Mouse (Mus musculus) liver, embryonic 14.5 days (tissue): ENCODE data around the gene Pxylp1. TPM values are rescaled to one million over a fixed set of nuclear protein-coding genes. Genes with fewer than 3 reads are reported as not detected.
A peak's percentile ranks its signal among the peaks of the same experiment; 100 is the strongest.

Experiments used
- ATAC-seq: fragments of 200-750 bp; cut with Nextera tagmentation; 2 replicates; pipeline ENCODE4 v1.8.0; 2017; ENCODE audit warnings: moderate number of reproducible peaks, mild to moderate bottlenecking, moderate library complexity; ENCODE audit not compliant: insufficient read depth
- DNase-seq, 3 experiments: peaks; one replicate each; pipeline ENCODE4 v3.0.0-alpha.2; 2012 to 2013; ENCODE audit warnings: low read depth in 3 of 3, low spot score in 3 of 3
- H3K27ac ChIP-seq: fragments of 300-500 bp; sonication (generic); 2 replicates; pipeline ENCODE4 v1.5.1; 2014; ENCODE audit warnings: moderate library complexity, mild to moderate bottlenecking, control low read depth, inconsistent platforms
- H3K27me3 ChIP-seq: fragments of 300-500 bp; sonication (generic); 2 replicates; pipeline ENCODE4 v1.6.1; 2014; ENCODE audit warnings: mild to moderate bottlenecking, low read length, moderate library complexity; ENCODE audit not compliant: control insufficient read depth, insufficient read depth
- H3K36me3 ChIP-seq: fragments of 300-500 bp; sonication (generic); replicated peaks from 2 replicates; pipeline ENCODE4 v1.6.1; 2014; ENCODE audit warnings: low read depth; ENCODE audit not compliant: control insufficient read depth, insufficient read depth
- H3K4me1 ChIP-seq, 2 experiments: fragments of 200-500 bp in 1 of 2; fragments of 300-500 bp in 1 of 2; sonication (generic) in 1 of 2; replicated peaks; 2 replicates each; pipeline ENCODE4 v1.6.1; 2012 to 2014; ENCODE audit warnings: antibody characterized with exemption in 1 of 2, inconsistent platforms in 1 of 2, low read length in 1 of 2; ENCODE audit not compliant: control insufficient read depth in 2 of 2, insufficient read depth in 2 of 2
- H3K4me2 ChIP-seq: fragments of 300-500 bp; sonication (generic); 2 replicates; pipeline ENCODE4 v1.6.1; 2014; ENCODE audit warnings: low read depth, mild to moderate bottlenecking, control low read depth, moderate library complexity
- H3K4me3 ChIP-seq, 2 experiments: fragments of 200-500 bp in 1 of 2; fragments of 300-500 bp in 1 of 2; sonication (generic) in 1 of 2; 2 replicates each; pipeline ENCODE4 v1.5.1; 2012 to 2014; ENCODE audit warnings: low read depth in 2 of 2, low read length in 2 of 2, mild to moderate bottlenecking in 2 of 2, control low read depth in 1 of 2, inconsistent platforms in 1 of 2, moderate library complexity in 1 of 2; ENCODE audit not compliant: insufficient read depth in 1 of 2
- H3K9ac ChIP-seq: fragments of 300-500 bp; sonication (generic); replicated peaks from 2 replicates; pipeline ENCODE4 v1.6.1; 2014; ENCODE audit warnings: mild to moderate bottlenecking, control low read depth, moderate library complexity
- H3K9me3 ChIP-seq: fragments of 300-500 bp; sonication (generic); 2 replicates; pipeline ENCODE4 v1.6.1; 2016; ENCODE audit warnings: low read length, mixed read lengths; ENCODE audit not compliant: control insufficient read depth
- CTCF ChIP-seq: IDR thresholded peaks from 2 replicates; pipeline ENCODE4 v1.5.1; 2016; ENCODE audit warnings: antibody characterized with exemption, low read depth, control low read depth
- EP300 ChIP-seq: IDR thresholded peaks from 2 replicates; pipeline ENCODE4 v1.6.1; 2016; ENCODE audit warnings: antibody characterized with exemption, low read depth
- WGBS: fragments of 180-500 bp; shearing (Covaris S2); extraction: QIAGEN DNeasy Blood & Tissue Kit; methylation state at CpG from one replicate; pipeline ENCODE4 v1.1.7; 2014; ENCODE audit not compliant: insufficient replicate concordance; 5-methylcytosine and 5-hydroxymethylcytosine counted together
- polyA plus RNA-seq, 2 experiments: library from polyadenylated mRNA; depleted of rRNA in 1 of 2; stranded (reverse) in 1 of 2; unstranded in 1 of 2; fragments of >200 nt; fragmentation: Nextera tagmentation in 1 of 2; extraction: Ambion mirVana in 1 of 2; gene quantifications; 2 replicates each; pipeline versions ENCODE4 v1.2.1 to v1.2.3; 2012 to 2014

The Pxylp1 gene
- polyA plus RNA-seq, 2 experiments: 1.3 to 3.5 TPM

GRCm38 (mm10) chr9:96899717-96900116, 7.2 kb upstream of the Pxylp1 start:
- Histone ChIP-seq H3K4me1 (no peaks in the 10 kb centered on the region), H3K4me2 (no peak overlapping the region), H3K27ac (no peak overlapping the region), H3K4me3 (no peak overlapping the region), H3K9me3 (no peaks in the 10 kb centered on the region), H3K27me3 (no peaks in the 10 kb centered on the region), H3K36me3 (no peaks in the 10 kb centered on the region), H3K9ac (no peak overlapping the region)
- no peak for TF ChIP-seq CTCF
- no peak for TF ChIP-seq EP300
- ATAC-seq (no peak), DNase-seq (peak in 1 of 3 experiments; percentile 23)
- 25% methylated on average over 5 of the region's 5 CpGs for WGBS

- no peak for ATAC-seq
- H3K9me3 ChIP-seq: no peaks in the 10 kb centered on the region
- TF ChIP-seq CTCF: no peak
- no peak overlapping the region for H3K4me3 ChIP-seq
- H3K4me1 ChIP-seq: no peaks in the 10 kb centered on the region
- no peak for DNase-seq
- H3K4me2 ChIP-seq: no peak overlapping the region
- no peak overlapping the region for H3K27ac ChIP-seq
- H3K27me3 ChIP-seq: no peaks in the 10 kb centered on the region
- H3K9ac ChIP-seq: no peak overlapping the region
- H3K36me3 ChIP-seq: no peaks in the 10 kb centered on the region
These were observed 6.5 kb upstream of the Pxylp1 start for GRCm38 (mm10) chr9:96899004-96899403.

GRCm38 (mm10) chr9:96896690-96897089, 4.2 kb upstream of the Pxylp1 start:
- WGBS: 48% methylated on average over 1 of the region's 1 CpGs
- DNase-seq (no peak), ATAC-seq (no peak)
- TF ChIP-seq EP300: no peak
- TF ChIP-seq CTCF: no peak
- Histone ChIP-seq H3K4me1 (peaks cover 0 to 6% of the 10 kb centered on the region in 2 experiments; a peak in 1 of 4 replicates), H3K4me2 (no peak overlapping the region), H3K36me3 (no peaks in the 10 kb centered on the region), H3K27ac (no peak overlapping the region), H3K9me3 (no peaks in the 10 kb centered on the region), H3K4me3 (no peak overlapping the region), H3K9ac (no peak overlapping the region), H3K27me3 (no peaks in the 10 kb centered on the region)

- peaks cover 12% of the 10 kb centered on the region for H3K27me3 ChIP-seq
- no peaks in the 10 kb centered on the region for H3K9me3 ChIP-seq
- no peak overlapping the region for H3K27ac ChIP-seq
- 64% methylated on average over 5 of the region's 5 CpGs for WGBS
- H3K36me3 ChIP-seq: no peaks in the 10 kb centered on the region
- H3K4me1 ChIP-seq: peaks cover 0 to 6% of the 10 kb centered on the region in 2 experiments; a peak in 1 of 4 replicates
- ATAC-seq: no peak
- no peak overlapping the region for H3K4me3 ChIP-seq
- no peak overlapping the region for H3K9ac ChIP-seq
- no peak overlapping the region for H3K4me2 ChIP-seq
- no peak for DNase-seq
- TF ChIP-seq EP300 (no peak), CTCF (no peak)
These were observed 1.1 kb upstream of the Pxylp1 start for GRCm38 (mm10) chr9:96893582-96893981.

- Histone ChIP-seq H3K4me2 (no peak overlapping the region), H3K4me1 (peaks cover 0 to 6% of the 10 kb centered on the region in 2 experiments; a peak in 1 of 4 replicates), H3K9me3 (no peaks in the 10 kb centered on the region), H3K9ac (no peak overlapping the region), H3K36me3 (no peaks in the 10 kb centered on the region), H3K27ac (no peak overlapping the region), H3K4me3 (no peak overlapping the region), H3K27me3 (peaks cover 25% of the 10 kb centered on the region)
- TF ChIP-seq EP300: no peak
- no peak for TF ChIP-seq CTCF
- 58% methylated on average over 12 of the region's 12 CpGs for WGBS
- ATAC-seq (no peak), DNase-seq (no peak)
These were observed 833 bp downstream of the Pxylp1 start for GRCm38 (mm10) chr9:96891341-96892330.
